Mouse (Mus musculus) granulocyte monocyte progenitor cell, adult 5-6 weeks (primary cell): ENCODE data around the gene Gm9747. TPM values are rescaled to one million over a fixed set of nuclear protein-coding genes. Genes with fewer than 3 reads are reported as not detected.

Experiments used
- total RNA-seq, 2 experiments: library from RNA; stranded (forward) in 1 of 2; stranded (reverse) in 1 of 2; fragments of 200-712, 200-1000 nt in 1 of 2; fragments of >200 nt in 1 of 2; fragmentation: Nextera tagmentation in 1 of 2; gene quantifications; 2 replicates each; pipeline ENCODE4 v1.2.3; 2014 to 2017

Gm9747 gene
- total RNA-seq, 2 experiments from 2014 or later: not detected

Other genes with a start within 250 kb of the Gm9747 start
- gene Irs1, start 58.3 kb downstream of the Gm9747 start, total RNA-seq (2014; fragmentation: Nextera tagmentation): not detected in 2 replicates
- not detected in 2 replicates for gene Irs1, start 58.3 kb downstream of the Gm9747 start, total RNA-seq (2017)
- gene Rhbdd1, start 83.3 kb downstream of the Gm9747 start, total RNA-seq (2014; fragmentation: Nextera tagmentation): 12.1 and 17.7 TPM in 2 replicates
- 16.7 and 17.3 TPM in 2 replicates for gene Rhbdd1, start 83.3 kb downstream of the Gm9747 start, total RNA-seq (2017)